Mouse (Mus musculus): ENCODE results near the gene Pm20d1.

GRCm38 (mm10) chr1:131758796-131759195, 38.4 kb upstream of the Pm20d1 start:
- TF ChIP-seq UBTF (IDR thresholded peaks at IDR 0.05; ENCODE audit: borderline replicate concordance, insufficient read depth, low read depth, low read length) (no peak), CTCF (IDR thresholded peaks at IDR 0.05 in 2 of 3, conservative IDR thresholded peaks at IDR 0.05 in 1 of 3; ENCODE audit: control insufficient read depth in 1 of 3, insufficient read depth in 1 of 3, low read depth in 2 of 3, low read length in 3 of 3, poor library complexity in 1 of 3, severe bottlenecking in 1 of 3) (no peak), EP300 (IDR thresholded peaks at IDR 0.05; ENCODE audit: low read depth in 1 of 2, low read length in 2 of 2) (no peak), POLR2A (IDR thresholded peaks at IDR 0.05; ENCODE audit: control insufficient read depth in 1 of 2, insufficient read depth in 1 of 2, low read depth in 1 of 2, low read length in 2 of 2, poor library complexity in 1 of 2) (no peak), USF1 (IDR thresholded peaks at IDR 0.05; ENCODE audit: low read depth, low read length) (no peak), E2F4 (IDR thresholded peaks at IDR 0.05; ENCODE audit: borderline replicate concordance, low read depth, low read length) (no peak), ZMIZ1 (IDR thresholded peaks at IDR 0.05; ENCODE audit: low read depth, low read length) (no peak), KAT2A (conservative IDR thresholded peaks at IDR 0.05; ENCODE audit: low read depth, low read length) (no peak), NRF1 (IDR thresholded peaks at IDR 0.05; ENCODE audit: insufficient read depth, low read depth, low read length, poor library complexity, severe bottlenecking) (no peak), CHD1 (IDR thresholded peaks at IDR 0.05; ENCODE audit: low read depth, low read length) (no peak), MAX (IDR thresholded peaks at IDR 0.05; ENCODE audit: low read length) (no peak), ELF1 (IDR thresholded peaks at IDR 0.05; ENCODE audit: low read depth, low read length) (no peak), GATA1 (IDR thresholded peaks at IDR 0.05; ENCODE audit: low read depth, low read length) (no peak), SMC3 (IDR thresholded peaks at IDR 0.05; ENCODE audit: low read depth, low read length) (no peak)

Measured in MEL (cell line).